ENCODE assay signal across 24 mouse cellular contexts in the genomic region with DNA sequence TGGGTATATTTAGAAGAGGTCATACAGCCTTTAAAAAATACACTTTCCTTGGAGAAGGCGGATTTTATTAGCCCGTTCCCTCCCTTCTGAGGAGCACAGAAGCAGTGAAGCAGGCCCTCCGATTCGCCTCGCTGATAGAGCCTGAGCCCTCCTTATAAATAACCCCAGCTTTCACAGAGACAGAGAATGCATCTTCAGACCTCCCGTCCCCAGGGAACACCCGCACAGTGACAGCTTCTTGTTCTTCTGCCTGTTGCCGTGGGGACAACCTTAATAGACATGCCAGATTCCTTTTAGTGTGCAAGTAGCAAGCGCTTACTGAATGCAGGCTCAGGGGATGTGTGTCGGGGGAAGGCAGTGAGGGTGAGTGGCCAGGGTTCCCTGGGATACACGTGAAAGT.
A peak's percentile ranks its signal among the peaks of the same experiment; 100 is the strongest.
DNase-seq lines count a peak whose midpoint lies in the region; ATAC-seq and TF ChIP-seq lines count a peak whose summit lies in the region.
"Had no signal": no experiment of that assay in that cellular context is flagged by ENCODE, and none has a peak within 500 bp of the region (broad histone marks: within the 10 kb centered on the region; RNA-seq: fewer than 3 reads in every experiment).

No protein-coding gene starts in this region.

- H3K9me3 ChIP-seq in forebrain, embryonic 14.5 days (replicated peaks; ENCODE audit: control insufficient read depth, low read length): no peaks in the 10 kb centered on the region
- no peaks in the 10 kb centered on the region for H3K9me3 ChIP-seq in forebrain, embryonic 12.5 days
- H3K9me3 ChIP-seq in kidney, embryonic 14.5 days (ENCODE audit: control insufficient read depth, low read length): no peaks in the 10 kb centered on the region
- no peaks in the 10 kb centered on the region for H3K9me3 ChIP-seq in midbrain, embryonic 16.5 days (replicated peaks; ENCODE audit: control insufficient read depth, low read length, poor library complexity, severe bottlenecking)
- no peaks in the 10 kb centered on the region for H3K9me3 ChIP-seq in midbrain, embryonic 11.5 days (ENCODE audit: control insufficient read depth, low read length)
- H3K9me3 ChIP-seq: liver, embryonic 12.5 days; midbrain, embryonic 12.5 days; stomach, embryonic 15.5 days had no signal

- H3K4me2 ChIP-seq in forebrain, embryonic 14.5 days (ENCODE audit: low read length): no peak overlapping the region
- no peak overlapping the region for H3K4me2 ChIP-seq in forebrain, embryonic 12.5 days
- no peak overlapping the region for H3K4me2 ChIP-seq in kidney, embryonic 14.5 days (replicated peaks; ENCODE audit: low read depth, low read length)
- no peak overlapping the region for H3K4me2 ChIP-seq in midbrain, embryonic 16.5 days (ENCODE audit: low read length)
- H3K4me2 ChIP-seq in midbrain, embryonic 11.5 days: no peak overlapping the region
- H3K4me2 ChIP-seq: liver, embryonic 12.5 days; midbrain, embryonic 12.5 days; stomach, embryonic 15.5 days had no signal

- H3K27ac ChIP-seq in forebrain, embryonic 14.5 days (ENCODE audit: low read depth, low read length): no peak overlapping the region
- no peak overlapping the region for H3K27ac ChIP-seq in forebrain, embryonic 12.5 days
- no peak overlapping the region for H3K27ac ChIP-seq in kidney, embryonic 14.5 days (ENCODE audit: low read depth, low read length)
- no peak overlapping the region for H3K27ac ChIP-seq in midbrain, embryonic 16.5 days (ENCODE audit: low read length)
- no peak overlapping the region for H3K27ac ChIP-seq in midbrain, embryonic 11.5 days (ENCODE audit: low read depth, low read length)
- H3K27ac ChIP-seq: hindbrain, embryonic 10.5 days; liver, embryonic 12.5 days; midbrain, embryonic 12.5 days; stomach, embryonic 15.5 days had no signal

- H3K4me3 ChIP-seq in forebrain, embryonic 14.5 days (ENCODE audit: low read depth, low read length): no peak overlapping the region
- H3K4me3 ChIP-seq in forebrain, embryonic 12.5 days (replicated peaks): no peak overlapping the region
- no peak overlapping the region for H3K4me3 ChIP-seq in kidney, embryonic 14.5 days (ENCODE audit: low read length)
- no peak overlapping the region for H3K4me3 ChIP-seq in midbrain, embryonic 16.5 days (ENCODE audit: low read depth, low read length)
- H3K4me3 ChIP-seq in midbrain, embryonic 11.5 days (ENCODE audit: low read depth, low read length): no peak overlapping the region
- H3K4me3 ChIP-seq: hindbrain, embryonic 10.5 days; liver, embryonic 12.5 days; midbrain, embryonic 12.5 days; myocyte; stomach, embryonic 15.5 days had no signal

- 69% methylated on average over 11 of the region's 11 CpGs for WGBS in forebrain, embryonic 14.5 days
- 68% methylated on average over 11 of the region's 11 CpGs for WGBS in forebrain, embryonic 12.5 days
- 53% methylated on average over 11 of the region's 11 CpGs for WGBS in kidney, embryonic 14.5 days
- WGBS in midbrain, embryonic 16.5 days: 32% methylated on average over 11 of the region's 11 CpGs
- 46% methylated on average over 11 of the region's 11 CpGs for WGBS in midbrain, embryonic 11.5 days

- peak; percentile 31 for DNase-seq in forebrain, embryonic 14.5 days (ENCODE audit: low spot score)
- DNase-seq in kidney, postnatal 10 days: no peak
- DNase-seq in midbrain, embryonic 11.5 days (ENCODE audit: low spot score, missing footprints): no peak
- DNase-seq in brain, embryonic 14.5 days (ENCODE audit: low read depth): peak; percentile 56
- DNase-seq: adrenal gland, postnatal 14 days; cerebellum, adult 18-20 months; cerebellum, postnatal 10 days; gastrocnemius, postnatal 14 days; heart, postnatal 14 days; kidney, adult 8-10 months; layer of hippocampus, postnatal 36 days; left cerebral cortex, postnatal 4 days; liver, postnatal 0 days; lung, postnatal 36 days; right cerebral cortex, postnatal 25 days had no signal

- no peaks in the 10 kb centered on the region for H3K4me1 ChIP-seq in forebrain, embryonic 14.5 days (ENCODE audit: control insufficient read depth, insufficient read depth, low read length)
- H3K4me1 ChIP-seq in forebrain, embryonic 12.5 days: peaks cover 9% of the 10 kb centered on the region; the same call in 1 of the 2 replicates
- no peaks in the 10 kb centered on the region for H3K4me1 ChIP-seq in kidney, embryonic 14.5 days (ENCODE audit: control insufficient read depth, insufficient read depth, low read length)
- peaks cover 5% of the 10 kb centered on the region; the same call in 1 of the 2 replicates for H3K4me1 ChIP-seq in midbrain, embryonic 16.5 days (ENCODE audit: control insufficient read depth, insufficient read depth, low read length)
- no peaks in the 10 kb centered on the region for H3K4me1 ChIP-seq in midbrain, embryonic 11.5 days (ENCODE audit: control insufficient read depth, insufficient read depth, low read length)
- H3K4me1 ChIP-seq: liver, embryonic 12.5 days; stomach, embryonic 15.5 days had no signal

- no peak overlapping the region for H3K9ac ChIP-seq in forebrain, embryonic 14.5 days (ENCODE audit: low read length)
- no peak overlapping the region for H3K9ac ChIP-seq in forebrain, embryonic 12.5 days
- no peak overlapping the region for H3K9ac ChIP-seq in kidney, embryonic 14.5 days (ENCODE audit: low read depth, low read length)
- no peak overlapping the region for H3K9ac ChIP-seq in midbrain, embryonic 16.5 days (ENCODE audit: low read depth, low read length)
- no peak overlapping the region for H3K9ac ChIP-seq in midbrain, embryonic 11.5 days (ENCODE audit: low read length)
- H3K9ac ChIP-seq: liver, embryonic 12.5 days; liver, postnatal 0 days; midbrain, embryonic 12.5 days; stomach, embryonic 15.5 days had no signal

- H3K27me3 ChIP-seq in forebrain, embryonic 14.5 days (replicated peaks; ENCODE audit: control insufficient read depth, insufficient read depth, low read length): no peaks in the 10 kb centered on the region
- H3K27me3 ChIP-seq in forebrain, embryonic 12.5 days: no peaks in the 10 kb centered on the region
- H3K27me3 ChIP-seq in kidney, embryonic 14.5 days (ENCODE audit: control insufficient read depth, insufficient read depth, low read length): no peaks in the 10 kb centered on the region
- H3K27me3 ChIP-seq in midbrain, embryonic 16.5 days (ENCODE audit: control insufficient read depth, insufficient read depth, low read depth, low read length): no peaks in the 10 kb centered on the region
- H3K27me3 ChIP-seq in midbrain, embryonic 11.5 days (ENCODE audit: control insufficient read depth, insufficient read depth, low read length): no peaks in the 10 kb centered on the region
- H3K27me3 ChIP-seq: liver, embryonic 12.5 days; midbrain, embryonic 12.5 days; Patski; stomach, embryonic 15.5 days had no signal

- no peak for TF ChIP-seq CTCF in brain, embryonic 14.5 days (IDR thresholded peaks at IDR 0.05; ENCODE audit: borderline replicate concordance, extremely low read depth, insufficient read depth, insufficient read length)

- no peak for TF ChIP-seq POLR2A in brain, embryonic 14.5 days (IDR thresholded peaks at IDR 0.05; ENCODE audit: borderline replicate concordance, extremely low read depth, insufficient read depth, insufficient read length, poor library complexity, severe bottlenecking)

- H3K36me3 ChIP-seq in forebrain, embryonic 14.5 days (ENCODE audit: control insufficient read depth, insufficient read depth, low read length): no peaks in the 10 kb centered on the region
- H3K36me3 ChIP-seq in forebrain, embryonic 12.5 days (replicated peaks): no peaks in the 10 kb centered on the region
- H3K36me3 ChIP-seq in kidney, embryonic 14.5 days (ENCODE audit: control insufficient read depth, insufficient read depth, low read length): no peaks in the 10 kb centered on the region
- H3K36me3 ChIP-seq in midbrain, embryonic 16.5 days (ENCODE audit: control insufficient read depth, insufficient read depth, low read length): no peaks in the 10 kb centered on the region
- 0 out of 2 replicates have a peak, but pooled peaks cover 3% of the 10 kb centered on the region for H3K36me3 ChIP-seq in midbrain, embryonic 11.5 days (ENCODE audit: control insufficient read depth, insufficient read depth, low read length)
- H3K36me3 ChIP-seq: liver, embryonic 12.5 days; midbrain, embryonic 12.5 days; stomach, embryonic 15.5 days had no signal

- no peak for ATAC-seq in forebrain, embryonic 14.5 days
- ATAC-seq in forebrain, embryonic 12.5 days (ENCODE audit: low FRiP score): no peak
- peak; percentile 65; the same call in 1 of the 2 replicates for ATAC-seq in kidney, embryonic 14.5 days (ENCODE audit: low FRiP score, low TSS enrichment)
- 0 out of 2 replicates have a peak, but pooled peaks have one; percentile 17 for ATAC-seq in midbrain, embryonic 16.5 days
- ATAC-seq in midbrain, embryonic 11.5 days (ENCODE audit: low FRiP score): no peak
- ATAC-seq: liver, embryonic 12.5 days; liver, postnatal 0 days; Patski had no signal

Comparison
In these comparisons a context has a peak if more than half of its experiments do, and no peak if none do; other contexts are left out.
1. ATAC-seq: peak in kidney, embryonic 14.5 days (single experiment) and midbrain, embryonic 16.5 days (single experiment); none in forebrain, embryonic 14.5 days (single experiment), forebrain, embryonic 12.5 days (single experiment) and midbrain, embryonic 11.5 days (single experiment).
2. DNase-seq: peak in forebrain, embryonic 14.5 days (single experiment) and brain, embryonic 14.5 days (single experiment); none in kidney, postnatal 10 days (single experiment) and midbrain, embryonic 11.5 days (single experiment).